ENCODE assay signal across 34 mouse cellular contexts in the genomic region with DNA sequence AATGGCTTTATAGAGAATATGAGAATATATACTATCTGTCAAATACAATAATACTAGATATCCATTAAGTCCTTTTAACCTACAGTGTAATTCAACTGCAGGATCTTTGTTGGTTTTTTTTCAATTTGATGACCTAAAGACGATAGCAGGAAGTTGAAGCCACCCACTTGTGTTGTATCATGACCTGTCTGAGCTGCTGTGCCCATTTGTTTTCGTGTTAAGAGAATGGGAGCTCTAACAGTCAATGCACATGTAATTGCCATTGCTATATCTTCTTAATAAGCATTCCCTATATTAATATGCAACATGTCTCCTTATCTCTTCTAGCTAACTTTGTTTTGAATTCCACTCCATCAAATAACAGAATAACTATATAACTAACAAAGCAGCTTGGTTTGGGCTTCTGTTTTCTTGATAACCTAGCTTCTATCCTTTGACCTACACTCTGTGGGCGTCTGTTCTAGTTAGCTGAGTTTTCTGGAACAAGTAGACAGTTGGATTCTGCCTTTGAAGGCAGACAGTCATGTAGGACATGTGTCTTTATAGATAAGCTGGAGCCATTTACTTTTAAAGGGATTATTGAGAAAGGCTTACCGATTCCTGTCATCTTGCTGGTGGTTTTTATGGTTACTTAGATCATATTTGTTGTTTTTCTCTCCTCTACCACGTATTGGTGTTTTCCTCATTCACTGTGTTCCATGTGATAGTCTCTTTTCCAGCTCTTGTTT. TPM values are rescaled to one million over a fixed set of nuclear protein-coding genes. Genes with fewer than 3 reads are reported as not detected.
A peak's percentile ranks its signal among the peaks of the same experiment; 100 is the strongest.
DNase-seq lines count a peak whose midpoint lies in the region; ATAC-seq and TF ChIP-seq lines count a peak whose summit lies in the region.
"Had no signal": no experiment of that assay in that cellular context is flagged by ENCODE, and none has a peak within 500 bp of the region (broad histone marks: within the 10 kb centered on the region; RNA-seq: fewer than 3 reads in every experiment).

No protein-coding gene starts in this region.

- in situ Hi-C loops in ES-E14 (cut with MboI; ENCODE audit: low sequenced_read_pairs in 2 of 2, unreplicated experiment in 2 of 2) = no loop called here

- H3K27ac ChIP-seq in ES-E14 (ENCODE audit: insufficient read depth, low read depth, low read length, poor library complexity, severe bottlenecking) = no peak overlapping the region
- H3K27ac ChIP-seq in liver, embryonic 13.5 days = peak overlapping the region; percentile 79
- H3K27ac ChIP-seq in stomach, postnatal 0 days (replicated peaks) = no peak overlapping the region
- H3K27ac ChIP-seq: embryonic facial prominence, embryonic 12.5 days; hindbrain, embryonic 13.5 days; kidney, postnatal 0 days; limb, embryonic 12.5 days; midbrain, embryonic 10.5 days; midbrain, embryonic 15.5 days; neural tube, embryonic 12.5 days had no signal

- H3K4me1 ChIP-seq in ES-E14 (ENCODE audit: control insufficient read depth in 2 of 2, insufficient read depth in 2 of 2, low read length in 2 of 2, poor library complexity in 1 of 2) = no peaks in the 10 kb centered on the region
- H3K4me1 ChIP-seq in liver, embryonic 13.5 days (replicated peaks) = peaks cover 21% of the 10 kb centered on the region
- no peaks in the 10 kb centered on the region for H3K4me1 ChIP-seq in stomach, postnatal 0 days (replicated peaks; ENCODE audit: control insufficient read depth, insufficient read depth)
- H3K4me1 ChIP-seq: embryonic facial prominence, embryonic 12.5 days; heart, embryonic 12.5 days; hindbrain, embryonic 13.5 days; limb, embryonic 12.5 days; midbrain, embryonic 10.5 days; midbrain, embryonic 15.5 days; neural tube, embryonic 12.5 days had no signal

- H3K9ac ChIP-seq in ES-E14 (ENCODE audit: insufficient read depth, low read depth, low read length, poor library complexity, severe bottlenecking) = no peak overlapping the region
- H3K9ac ChIP-seq in liver, embryonic 13.5 days = no peak overlapping the region
- H3K9ac ChIP-seq in stomach, postnatal 0 days (ENCODE audit: low read length) = no peak overlapping the region
- H3K9ac ChIP-seq: embryonic facial prominence, embryonic 12.5 days; heart, embryonic 12.5 days; hindbrain, embryonic 13.5 days; limb, embryonic 12.5 days; midbrain, embryonic 15.5 days; neural tube, embryonic 12.5 days had no signal

- H3K9me3 ChIP-seq in ES-E14 (ENCODE audit: control insufficient read depth, insufficient read depth, low read depth, low read length) = no peaks in the 10 kb centered on the region
- no peaks in the 10 kb centered on the region for H3K9me3 ChIP-seq in liver, embryonic 13.5 days (replicated peaks)
- H3K9me3 ChIP-seq in stomach, postnatal 0 days (ENCODE audit: control insufficient read depth, low read length) = no peaks in the 10 kb centered on the region
- H3K9me3 ChIP-seq: embryonic facial prominence, embryonic 12.5 days; heart, embryonic 12.5 days; hindbrain, embryonic 13.5 days; limb, embryonic 12.5 days; midbrain, embryonic 10.5 days; midbrain, embryonic 15.5 days; neural tube, embryonic 12.5 days had no signal

- H3K4me3 ChIP-seq in ES-E14 (ENCODE audit: insufficient read depth in 1 of 2, low read depth in 1 of 2, low read length in 2 of 2, poor library complexity in 1 of 2, severe bottlenecking in 1 of 2) = no peak overlapping the region
- no peak overlapping the region for H3K4me3 ChIP-seq in liver, embryonic 13.5 days (replicated peaks)
- H3K4me3 ChIP-seq in stomach, postnatal 0 days (ENCODE audit: low read depth, low read length) = no peak overlapping the region
- H3K4me3 ChIP-seq: embryonic facial prominence, embryonic 12.5 days; heart, embryonic 12.5 days; hindbrain, embryonic 13.5 days; limb, embryonic 12.5 days; midbrain, embryonic 10.5 days; midbrain, embryonic 15.5 days; neural tube, embryonic 12.5 days had no signal

- peak; percentile 92 for ATAC-seq in liver, embryonic 13.5 days (ENCODE audit: low read depth)
- peak; percentile 92 for ATAC-seq in megakaryocyte progenitor cell, adult 5-6 weeks (replicated peaks; ENCODE audit: poor library complexity)
- no peak for ATAC-seq in stomach, postnatal 0 days (ENCODE audit: low FRiP score, low TSS enrichment)
- ATAC-seq in frontal cortex, adult (ENCODE audit: low TSS enrichment) = no peak
- ATAC-seq: intestine, embryonic 16.5 days; lung, postnatal 0 days; midbrain, embryonic 15.5 days had no signal

- TF ChIP-seq EP300 in stomach, postnatal 0 days (optimal IDR thresholded peaks at IDR 0.05) = no peak

- DNase-seq in ES-E14 (ENCODE audit: low read depth, low spot score) = no peak
- peak; percentile 66 for DNase-seq in c-Kit-positive CD71-positive TER-119-positive erythroid progenitor cells, embryonic 14.5 days (ENCODE audit: low spot score)
- peak; percentile 18 for DNase-seq in liver, embryonic 13.5 days
- DNase-seq in kidney, postnatal 36 days = no peak
- DNase-seq in stomach, postnatal 0 days (ENCODE audit: low spot score) = no peak
- DNase-seq: adrenal gland, adult 2 months; adrenal gland, postnatal 36 days; B cell, adult 2 months; cerebellum, adult 9-10 months; cerebellum, postnatal 36 days; embryo, embryonic 11 days; gastrocnemius, postnatal 25 days; heart, adult 18-20 months; heart, postnatal 4 days; kidney, adult 8-10 months; layer of hippocampus, adult 9-11 months; lung, adult 18-20 months; lung, postnatal 4 days; right cerebral cortex, adult 18-20 months; spleen, adult 18-20 months; thymus, adult 2 months; thymus, postnatal 36 days had no signal

- H3K27me3 ChIP-seq in liver, embryonic 13.5 days = no peaks in the 10 kb centered on the region
- H3K27me3 ChIP-seq in stomach, postnatal 0 days (ENCODE audit: control insufficient read depth, insufficient read depth, low read length) = no peaks in the 10 kb centered on the region
- H3K27me3 ChIP-seq: embryonic facial prominence, embryonic 12.5 days; heart, embryonic 12.5 days; hindbrain, embryonic 13.5 days; limb, embryonic 12.5 days; midbrain, embryonic 15.5 days; neural tube, embryonic 12.5 days had no signal

- H3K36me3 ChIP-seq in ES-E14 (ENCODE audit: control insufficient read depth, insufficient read depth, low read length, poor library complexity, severe bottlenecking) = no peaks in the 10 kb centered on the region
- no peaks in the 10 kb centered on the region for H3K36me3 ChIP-seq in liver, embryonic 13.5 days
- no peaks in the 10 kb centered on the region for H3K36me3 ChIP-seq in stomach, postnatal 0 days (ENCODE audit: control insufficient read depth, insufficient read depth, low read length)
- H3K36me3 ChIP-seq: embryonic facial prominence, embryonic 12.5 days; heart, embryonic 12.5 days; hindbrain, embryonic 13.5 days; limb, embryonic 12.5 days; midbrain, embryonic 10.5 days; midbrain, embryonic 15.5 days; neural tube, embryonic 12.5 days had no signal

- WGBS in liver, embryonic 13.5 days (ENCODE audit: insufficient replicate concordance) = 17% methylated on average over 5 of the region's 5 CpGs
- WGBS in stomach, postnatal 0 days = 62% methylated on average over 5 of the region's 5 CpGs

- TF ChIP-seq CTCF in stomach, postnatal 0 days (IDR thresholded peaks at IDR 0.05; ENCODE audit: low read depth) = no peak

- 0 out of 2 replicates have a peak overlapping the region, but pooled peaks have one; percentile 1 for H3K4me2 ChIP-seq in liver, embryonic 13.5 days
- H3K4me2 ChIP-seq in stomach, postnatal 0 days (replicated peaks; ENCODE audit: low read depth) = no peak overlapping the region
- H3K4me2 ChIP-seq: embryonic facial prominence, embryonic 12.5 days; heart, embryonic 12.5 days; hindbrain, embryonic 13.5 days; limb, embryonic 12.5 days; midbrain, embryonic 15.5 days; neural tube, embryonic 12.5 days had no signal

TF ChIP-seq in ES-E14, 5 proteins besides CTCF, POLR2A, EP300 and RAD21:
- TF ChIP-seq ZNF384 (IDR thresholded peaks at IDR 0.05; ENCODE audit: low read depth, low read length) (peak; percentile 49; the same call in 1 of the 2 replicates), CHD2 (IDR thresholded peaks at IDR 0.05; ENCODE audit: low read depth, low read length) (no peak)

RNA-seq across cellular contexts. Expression of gene Prdx6, which starts 55.9 kb away (rescaled TPM):
- 268 and 390 TPM in 2 replicates for total RNA-seq in ES-E14 (2012; rRNA removed)
- 457 and 472 TPM in 2 replicates for polyA plus RNA-seq in liver, embryonic 13.5 days (2015; fragmentation: Nextera tagmentation; extraction: Ambion mirVana)
- total RNA-seq in megakaryocyte progenitor cell, adult 5-6 weeks (2015) = 292 and 298 TPM in 2 replicates
- total RNA-seq in megakaryocyte progenitor cell, adult 5-6 weeks (2017) = 334 and 393 TPM in 2 replicates
- 278 and 293 TPM in 2 replicates for polyA plus RNA-seq in stomach, postnatal 0 days (2015; fragmentation: Nextera tagmentation; extraction: Ambion mirVana)

Comparison
In these comparisons a context has a peak if more than half of its experiments do, and no peak if none do; other contexts are left out.
1. DNase-seq: peak in c-Kit-positive CD71-positive TER-119-positive erythroid progenitor cells, embryonic 14.5 days (single experiment) and liver, embryonic 13.5 days (single experiment); none in ES-E14 (single experiment), kidney, postnatal 36 days (0 of 2) and stomach, postnatal 0 days (single experiment).
2. ATAC-seq: peak in liver, embryonic 13.5 days (single experiment) and megakaryocyte progenitor cell, adult 5-6 weeks (single experiment); none in stomach, postnatal 0 days (single experiment) and frontal cortex, adult (single experiment).